ENCODE assay signal across 8 mouse cellular contexts in the genomic region with DNA sequence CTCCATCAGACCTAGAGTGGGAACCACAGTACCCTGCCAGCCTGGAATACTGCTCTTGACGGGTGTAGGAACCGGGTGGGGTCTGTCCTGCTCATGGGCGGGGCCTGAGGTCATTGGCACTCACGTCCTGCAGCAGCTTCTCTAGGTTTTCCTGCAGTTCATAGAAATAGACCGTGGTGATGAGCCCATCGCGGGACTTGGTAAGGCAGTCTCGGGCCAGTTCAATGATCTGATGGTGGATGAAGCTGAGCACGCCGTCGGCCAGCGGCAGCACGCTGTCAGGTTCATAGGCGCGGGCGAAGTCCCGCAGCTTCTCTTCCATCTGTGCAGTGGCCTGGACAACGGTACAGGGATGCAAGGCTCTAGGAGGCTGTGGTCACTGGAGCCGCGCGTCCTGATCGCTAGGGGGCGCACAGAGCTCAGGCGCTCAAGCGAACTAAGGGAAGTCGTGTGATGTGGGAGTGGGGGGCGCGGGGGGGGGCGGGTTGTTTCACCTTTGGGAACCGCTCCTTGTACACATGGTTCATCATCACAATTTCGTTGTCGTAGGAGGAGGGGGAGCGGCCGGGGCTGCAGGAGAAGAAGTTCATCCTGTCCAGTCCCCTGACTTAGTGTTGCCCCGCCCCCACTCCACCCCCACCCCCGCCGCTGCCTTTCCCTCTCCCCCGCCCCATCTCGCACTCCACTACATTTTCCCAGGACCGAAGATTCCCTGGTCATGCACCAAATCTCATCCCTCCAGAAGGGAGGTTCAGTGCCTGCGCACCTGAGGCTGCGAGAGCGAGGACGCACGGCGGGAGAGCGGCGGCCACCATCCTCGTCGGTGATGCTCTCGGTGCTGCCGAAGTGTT. TPM values are rescaled to one million over a fixed set of nuclear protein-coding genes. Genes with fewer than 3 reads are reported as not detected.
DNase-seq lines count a peak whose midpoint lies in the region; ATAC-seq and TF ChIP-seq lines count a peak whose summit lies in the region.

No protein-coding gene starts in this region.

- H3K27me3 ChIP-seq in embryonic facial prominence, embryonic 10.5 days (replicated peaks; ENCODE audit: low read depth, poor library complexity, severe bottlenecking), result peaks cover 75% of the 10 kb centered on the region
- H3K27me3 ChIP-seq in heart, embryonic 12.5 days (replicated peaks), result peaks cover 86% of the 10 kb centered on the region
- H3K27me3 ChIP-seq in kidney, embryonic 15.5 days, result peaks cover 55% of the 10 kb centered on the region
- H3K27me3 ChIP-seq in liver, postnatal 0 days (ENCODE audit: insufficient read depth, low read length), result peaks cover 29% of the 10 kb centered on the region
- peaks cover 50% of the 10 kb centered on the region for H3K27me3 ChIP-seq in neural tube, embryonic 13.5 days

- H3K9me3 ChIP-seq in embryonic facial prominence, embryonic 10.5 days, result no peaks in the 10 kb centered on the region
- H3K9me3 ChIP-seq in heart, embryonic 12.5 days (replicated peaks), result no peaks in the 10 kb centered on the region
- H3K9me3 ChIP-seq in kidney, embryonic 15.5 days (replicated peaks), result no peaks in the 10 kb centered on the region
- H3K9me3 ChIP-seq in liver, postnatal 0 days (ENCODE audit: low read length), result no peaks in the 10 kb centered on the region
- no peaks in the 10 kb centered on the region for H3K9me3 ChIP-seq in neural tube, embryonic 13.5 days

- peak overlapping the region; percentile 57 for H3K4me3 ChIP-seq in embryonic facial prominence, embryonic 10.5 days
- H3K4me3 ChIP-seq in heart, embryonic 12.5 days, result peak overlapping the region; percentile 42
- H3K4me3 ChIP-seq in kidney, embryonic 15.5 days (replicated peaks), result peak overlapping the region; percentile 38
- H3K4me3 ChIP-seq in liver, postnatal 0 days (ENCODE audit: low read depth, low read length), result no peak overlapping the region
- peak overlapping the region; percentile 27 for H3K4me3 ChIP-seq in neural tube, embryonic 13.5 days

- peak; percentile 64; the same call in 1 of the 2 replicates for ATAC-seq in heart, embryonic 12.5 days (ENCODE audit: insufficient number of reproducible peaks, low FRiP score)
- peak; percentile 79 for ATAC-seq in kidney, embryonic 15.5 days (replicated peaks; ENCODE audit: low FRiP score)
- peak; percentile 55 for ATAC-seq in liver, postnatal 0 days
- peak; percentile 60; the same call in 1 of the 2 replicates for ATAC-seq in neural tube, embryonic 13.5 days (ENCODE audit: low read depth)

- H3K36me3 ChIP-seq in embryonic facial prominence, embryonic 10.5 days (replicated peaks), result no peaks in the 10 kb centered on the region
- no peaks in the 10 kb centered on the region for H3K36me3 ChIP-seq in heart, embryonic 12.5 days
- no peaks in the 10 kb centered on the region for H3K36me3 ChIP-seq in kidney, embryonic 15.5 days
- H3K36me3 ChIP-seq in liver, postnatal 0 days (replicated peaks; ENCODE audit: insufficient read depth, low read length), result no peaks in the 10 kb centered on the region
- peaks cover 79% of the 10 kb centered on the region for H3K36me3 ChIP-seq in neural tube, embryonic 13.5 days

- DNase-seq in CD4-positive helper T cell, adult 2 months (ENCODE audit: low read depth, low spot score), result peak; percentile 68
- DNase-seq in T-cell, adult 2 months (ENCODE audit: low spot score), result peak; percentile 51
- peak; percentile 85 for DNase-seq in embryonic facial prominence, embryonic 10.5 days (ENCODE audit: low spot score)
- DNase-seq in liver, postnatal 0 days, result peak; percentile 83
- DNase-seq in yolk sac, embryonic 10.5 days (ENCODE audit: low spot score), result peak; percentile 52

- 3% methylated on average over 52 of the region's 52 CpGs for WGBS in embryonic facial prominence, embryonic 10.5 days
- 4% methylated on average over 51 of the region's 52 CpGs for WGBS in heart, embryonic 12.5 days
- 3% methylated on average over 51 of the region's 52 CpGs for WGBS in kidney, embryonic 15.5 days
- 5% methylated on average over 52 of the region's 52 CpGs for WGBS in liver, postnatal 0 days (ENCODE audit: insufficient replicate concordance)
- WGBS in neural tube, embryonic 13.5 days, result 4% methylated on average over 48 of the region's 52 CpGs

- peak overlapping the region; percentile 69 for H3K4me2 ChIP-seq in heart, embryonic 12.5 days
- peak overlapping the region; percentile 72 for H3K4me2 ChIP-seq in kidney, embryonic 15.5 days
- peak overlapping the region; percentile 53 for H3K4me2 ChIP-seq in liver, postnatal 0 days (ENCODE audit: low read depth, low read length)
- H3K4me2 ChIP-seq in neural tube, embryonic 13.5 days, result peak overlapping the region; percentile 52

- no peak for TF ChIP-seq EP300 in liver, postnatal 0 days (IDR thresholded peaks at IDR 0.05; ENCODE audit: low read depth)

- H3K9ac ChIP-seq in heart, embryonic 12.5 days, result peak overlapping the region; percentile 21; the same call in 1 of the 2 replicates
- no peak overlapping the region for H3K9ac ChIP-seq in kidney, embryonic 15.5 days
- no peak overlapping the region for H3K9ac ChIP-seq in liver, postnatal 0 days (replicated peaks)
- peak overlapping the region; percentile 50 for H3K9ac ChIP-seq in neural tube, embryonic 13.5 days

- H3K27ac ChIP-seq in embryonic facial prominence, embryonic 10.5 days (replicated peaks), result no peak overlapping the region
- no peak overlapping the region for H3K27ac ChIP-seq in heart, embryonic 12.5 days (ENCODE audit: poor library complexity, severe bottlenecking)
- H3K27ac ChIP-seq in kidney, embryonic 15.5 days, result no peak overlapping the region
- no peak overlapping the region for H3K27ac ChIP-seq in liver, postnatal 0 days (ENCODE audit: low read depth)
- no peak overlapping the region for H3K27ac ChIP-seq in neural tube, embryonic 13.5 days (replicated peaks)

- H3K4me1 ChIP-seq in embryonic facial prominence, embryonic 10.5 days, result peaks cover 13% of the 10 kb centered on the region
- 0 out of 2 replicates have a peak, but pooled peaks cover 9% of the 10 kb centered on the region for H3K4me1 ChIP-seq in heart, embryonic 12.5 days (replicated peaks)
- H3K4me1 ChIP-seq in kidney, embryonic 15.5 days, result peaks cover 10% of the 10 kb centered on the region
- peaks cover 4% of the 10 kb centered on the region; the same call in 1 of the 2 replicates for H3K4me1 ChIP-seq in liver, postnatal 0 days (ENCODE audit: insufficient read depth)
- peaks cover 14% of the 10 kb centered on the region for H3K4me1 ChIP-seq in neural tube, embryonic 13.5 days (replicated peaks)

- peak; percentile 88 for TF ChIP-seq CTCF in liver, postnatal 0 days (IDR thresholded peaks at IDR 0.05; ENCODE audit: low read depth)

RNA-seq across cellular contexts. Expression of a gene that starts 8.5 kb away (rescaled TPM):
- 2.3 and 3.4 TPM in 2 replicates for polyA plus RNA-seq in embryonic facial prominence, embryonic 10.5 days (2016; fragmentation: Nextera tagmentation; extraction: Ambion mirVana)
- 0.13 and 0.24 TPM in 2 replicates for polyA plus RNA-seq in heart, embryonic 12.5 days (2016; fragmentation: Nextera tagmentation; extraction: Ambion mirVana)
- polyA plus RNA-seq in kidney, embryonic 15.5 days (2015; fragmentation: Nextera tagmentation; extraction: Ambion mirVana), result 0.40 and 0.48 TPM in 2 replicates
- polyA plus RNA-seq in liver, postnatal 0 days (2015; fragmentation: Nextera tagmentation; extraction: Ambion mirVana), result 0.07 TPM in 1 of 2 replicates, not detected in the other
- polyA plus RNA-seq in neural tube, embryonic 13.5 days (2015; fragmentation: Nextera tagmentation; extraction: Ambion mirVana), result 62.7 and 70.3 TPM in 2 replicates

RNA-seq across cellular contexts. Expression of a gene that starts 18.1 kb away (rescaled TPM):
- 0.36 and 0.91 TPM in 2 replicates for polyA plus RNA-seq in embryonic facial prominence, embryonic 10.5 days (2016; fragmentation: Nextera tagmentation; extraction: Ambion mirVana)
- 0.20 and 0.31 TPM in 2 replicates for polyA plus RNA-seq in heart, embryonic 12.5 days (2016; fragmentation: Nextera tagmentation; extraction: Ambion mirVana)
- polyA plus RNA-seq in kidney, embryonic 15.5 days (2015; fragmentation: Nextera tagmentation; extraction: Ambion mirVana), result 0.45 and 0.49 TPM in 2 replicates
- 0.09 TPM in 1 of 2 replicates, not detected in the other for polyA plus RNA-seq in liver, postnatal 0 days (2015; fragmentation: Nextera tagmentation; extraction: Ambion mirVana)
- 1.4 and 1.6 TPM in 2 replicates for polyA plus RNA-seq in neural tube, embryonic 13.5 days (2015; fragmentation: Nextera tagmentation; extraction: Ambion mirVana)

RNA-seq across cellular contexts. Expression of a gene that starts 20.3 kb away (rescaled TPM):
- polyA plus RNA-seq in embryonic facial prominence, embryonic 10.5 days (2016; fragmentation: Nextera tagmentation; extraction: Ambion mirVana), result 6.1 and 10.1 TPM in 2 replicates
- polyA plus RNA-seq in heart, embryonic 12.5 days (2016; fragmentation: Nextera tagmentation; extraction: Ambion mirVana), result 4.2 and 4.3 TPM in 2 replicates
- 8.3 and 8.6 TPM in 2 replicates for polyA plus RNA-seq in kidney, embryonic 15.5 days (2015; fragmentation: Nextera tagmentation; extraction: Ambion mirVana)
- 15.4 and 16.0 TPM in 2 replicates for polyA plus RNA-seq in liver, postnatal 0 days (2015; fragmentation: Nextera tagmentation; extraction: Ambion mirVana)
- 4.5 and 8.8 TPM in 2 replicates for polyA plus RNA-seq in neural tube, embryonic 13.5 days (2015; fragmentation: Nextera tagmentation; extraction: Ambion mirVana)

RNA-seq across cellular contexts. Expression of a gene that starts 27.0 kb away (rescaled TPM):
- 14.5 and 15.6 TPM in 2 replicates for polyA plus RNA-seq in embryonic facial prominence, embryonic 10.5 days (2016; fragmentation: Nextera tagmentation; extraction: Ambion mirVana)
- 12.1 and 17.9 TPM in 2 replicates for polyA plus RNA-seq in heart, embryonic 12.5 days (2016; fragmentation: Nextera tagmentation; extraction: Ambion mirVana)
- 3.4 and 7.2 TPM in 2 replicates for polyA plus RNA-seq in kidney, embryonic 15.5 days (2015; fragmentation: Nextera tagmentation; extraction: Ambion mirVana)
- 133 and 149 TPM in 2 replicates for polyA plus RNA-seq in liver, postnatal 0 days (2015; fragmentation: Nextera tagmentation; extraction: Ambion mirVana)
- 0.90 and 0.91 TPM in 2 replicates for polyA plus RNA-seq in neural tube, embryonic 13.5 days (2015; fragmentation: Nextera tagmentation; extraction: Ambion mirVana)

RNA-seq across cellular contexts. Expression of a gene that starts 35.0 kb away (rescaled TPM):
- 49.6 and 51.8 TPM in 2 replicates for polyA plus RNA-seq in embryonic facial prominence, embryonic 10.5 days (2016; fragmentation: Nextera tagmentation; extraction: Ambion mirVana)
- polyA plus RNA-seq in heart, embryonic 12.5 days (2016; fragmentation: Nextera tagmentation; extraction: Ambion mirVana), result 35.5 and 36.2 TPM in 2 replicates
- 49.8 and 51.2 TPM in 2 replicates for polyA plus RNA-seq in kidney, embryonic 15.5 days (2015; fragmentation: Nextera tagmentation; extraction: Ambion mirVana)
- 139 and 141 TPM in 2 replicates for polyA plus RNA-seq in liver, postnatal 0 days (2015; fragmentation: Nextera tagmentation; extraction: Ambion mirVana)
- 37.2 and 37.3 TPM in 2 replicates for polyA plus RNA-seq in neural tube, embryonic 13.5 days (2015; fragmentation: Nextera tagmentation; extraction: Ambion mirVana)

Comparison
In these comparisons a context has a peak if more than half of its experiments do, and no peak if none do; other contexts are left out.
1. H3K9ac ChIP-seq: peak in heart, embryonic 12.5 days (single experiment) and neural tube, embryonic 13.5 days (single experiment); none in kidney, embryonic 15.5 days (single experiment) and liver, postnatal 0 days (single experiment).
2. RNA of a gene that starts 8.5 kb away (polyA plus RNA-seq): 62.7 to 70.3 TPM in neural tube, embryonic 13.5 days; 2.3 to 3.4 TPM in embryonic facial prominence, embryonic 10.5 days, 0.40 to 0.48 TPM in kidney, embryonic 15.5 days, 0.13 to 0.24 TPM in heart, embryonic 12.5 days and 0.07 TPM in liver, postnatal 0 days; every median in the first group is over 10 times any median in the second.
3. Peak in every context shown above with its lines, with median percentiles within 50 percentile points of each other: DNase-seq, ATAC-seq and H3K4me2 ChIP-seq.